Mouse (Mus musculus) spleen, adult 18-20 months (tissue): ENCODE data around the gene Mcoln1.

ENCODE experiments used
- DNase-seq, 2 experiments: peaks; one replicate each; pipeline ENCODE4 v3.0.0; 2022; ENCODE audit warnings: mixed read lengths in 2 of 2

The Mcoln1 gene

DNA sequence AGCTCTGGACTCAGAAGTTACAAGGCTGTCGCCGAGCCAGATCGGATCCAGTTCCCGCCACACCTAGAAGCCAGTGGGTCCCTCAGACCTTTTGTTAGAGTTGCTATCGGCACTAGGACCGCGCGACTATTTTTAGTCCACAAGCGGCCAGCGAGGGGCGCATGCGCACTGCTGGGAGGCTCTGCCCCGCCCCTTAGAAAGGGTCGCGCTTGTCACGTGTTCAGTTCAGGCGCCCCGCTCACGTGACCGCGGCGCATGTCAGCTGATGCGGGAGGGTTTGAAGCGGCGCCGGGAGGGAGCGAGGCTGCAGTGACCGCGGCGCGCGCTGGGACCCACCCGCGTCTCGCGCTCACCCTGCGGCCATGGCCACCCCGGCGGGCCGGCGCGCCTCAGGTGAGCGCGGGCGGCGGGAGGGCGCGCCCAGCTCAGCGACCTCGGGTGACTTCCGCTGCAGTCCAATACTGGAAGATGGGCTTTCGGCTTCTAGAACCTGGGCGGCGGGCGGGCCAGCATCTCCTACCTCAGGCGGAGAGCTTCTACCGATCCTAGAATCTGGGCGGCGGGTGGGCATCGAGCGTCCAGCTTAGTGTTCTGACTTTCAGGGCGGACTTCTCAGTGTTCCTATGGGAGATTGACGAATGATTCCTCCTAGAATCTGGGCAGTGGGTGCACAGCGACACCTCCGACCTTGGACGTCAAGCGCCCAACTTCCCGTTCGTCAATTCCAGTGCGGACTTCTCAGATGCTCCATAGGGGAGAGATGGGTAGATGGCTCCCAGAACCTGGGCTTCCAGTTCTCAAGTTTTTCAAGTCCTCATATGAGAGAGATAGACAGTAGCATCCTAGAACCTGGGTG, at the start of gene Mcoln1:
TSS of gene Mcoln1 (plus strand) at position 223 of the 856 bp plus-strand sequence.
- peak; percentile 96 to 97 for DNase-seq

GRCm38 (mm10) chr8:3450670-3451069, 49.6 kb upstream of the Mcoln1 start:
- DNase-seq, result peak in 1 of 2 experiments; percentile 46

- DNase-seq, result no peak
Observed at GRCm38 (mm10) chr8:3451992-3452391, 48.3 kb upstream of the Mcoln1 start.

GRCm38 (mm10) chr8:3463248-3463647, 37.0 kb upstream of the Mcoln1 start:
- no peak for DNase-seq

- no peak for DNase-seq
Observed at GRCm38 (mm10) chr8:3464309-3464708, 35.9 kb upstream of the Mcoln1 start.

- peak; percentile 91 to 98 for DNase-seq
Observed at GRCm38 (mm10) chr8:3467006-3467885, 33.0 kb upstream of the Mcoln1 start, which contains the start of gene Pex11g. Pex11g (minus strand) TSS chr8:3467680.

- no peak for DNase-seq
Observed at GRCm38 (mm10) chr8:3467886-3468545, 32.2 kb upstream of the Mcoln1 start.

DNA sequence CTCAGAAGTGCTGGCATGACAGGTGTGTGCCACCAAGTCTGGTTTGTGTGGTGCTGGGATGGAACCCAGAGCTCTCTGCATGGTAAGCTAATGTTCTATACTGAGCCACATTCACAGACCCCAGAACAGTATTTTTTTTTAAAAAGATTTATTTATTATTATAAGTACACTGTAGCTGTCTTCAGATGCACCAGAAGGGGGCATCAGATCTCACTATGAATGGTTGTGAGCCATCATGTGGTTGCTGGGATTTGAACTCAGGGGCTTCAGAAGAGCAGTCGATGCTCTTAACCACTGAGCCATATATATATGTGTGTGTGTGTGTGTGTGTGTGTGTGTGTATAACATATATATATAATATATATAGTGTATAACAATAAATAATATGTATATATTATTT, 31.4 kb upstream of the Mcoln1 start:
- DNase-seq, result no peak

DNA sequence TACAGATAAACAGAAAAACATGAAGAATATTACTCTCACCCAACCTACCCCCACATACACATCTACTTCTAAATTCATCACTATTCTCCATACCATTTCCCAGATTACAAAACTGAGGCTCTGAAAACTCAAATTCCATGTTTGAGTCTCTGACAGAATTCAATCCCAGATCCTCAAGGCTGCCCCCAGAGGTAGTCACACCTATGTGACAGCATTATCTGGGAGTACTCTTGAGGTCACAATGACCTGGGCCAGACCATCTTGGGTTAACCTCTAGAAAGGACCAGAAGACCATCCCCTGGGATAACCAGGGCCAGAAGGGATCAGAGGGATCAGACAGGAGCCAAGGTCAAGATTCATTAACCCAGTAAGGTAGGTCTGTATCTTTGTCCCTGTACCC, 29.7 kb upstream of the Mcoln1 start, which contains the start of gene Tex45:
TSS of gene Tex45 (plus strand) at position 301 of the 400 bp plus-strand sequence.
- no peak for DNase-seq

DNA sequence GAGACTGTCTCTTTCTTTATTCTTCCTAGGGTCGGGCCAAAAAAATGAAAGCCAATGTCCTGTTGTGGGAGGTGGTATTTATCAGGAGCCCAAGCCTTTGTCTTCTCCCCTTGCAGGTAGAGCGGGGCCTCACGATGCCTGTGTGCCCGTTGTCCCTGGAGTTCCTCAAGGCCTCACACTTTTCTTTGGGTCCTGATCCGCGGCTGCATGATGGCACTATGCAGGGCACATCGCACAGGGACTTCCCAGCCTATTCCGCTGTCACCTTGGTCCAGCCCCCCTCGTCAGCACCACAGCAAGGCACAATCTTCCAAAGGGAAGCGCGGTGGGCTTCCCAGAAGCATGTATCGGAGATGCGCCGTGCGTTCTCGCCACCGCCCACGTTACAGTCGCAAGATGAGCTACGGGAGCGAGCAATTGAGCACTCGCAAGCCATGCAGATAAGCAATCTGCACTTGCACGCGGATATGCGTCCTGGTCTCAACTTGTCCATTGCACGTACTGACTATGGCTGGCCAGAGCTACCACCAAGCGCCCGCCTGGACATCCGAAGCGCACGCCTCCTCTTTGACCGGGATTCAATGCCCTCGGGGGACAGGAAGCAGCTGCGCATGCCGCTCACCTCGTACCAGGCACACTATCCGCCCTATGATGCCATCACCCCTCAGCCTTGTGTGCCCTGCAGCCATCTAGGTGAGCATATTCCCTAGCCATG, 24.4 kb upstream of the Mcoln1 start:
- no peak for DNase-seq

- no peak for DNase-seq
Observed at GRCm38 (mm10) chr8:3480221-3480785, 20.0 kb upstream of the Mcoln1 start.

GRCm38 (mm10) chr8:3481605-3482004, 18.7 kb upstream of the Mcoln1 start:
- no peak for DNase-seq

- no peak for DNase-seq
Observed at GRCm38 (mm10) chr8:3482240-3482740, 18.0 kb upstream of the Mcoln1 start.

DNA sequence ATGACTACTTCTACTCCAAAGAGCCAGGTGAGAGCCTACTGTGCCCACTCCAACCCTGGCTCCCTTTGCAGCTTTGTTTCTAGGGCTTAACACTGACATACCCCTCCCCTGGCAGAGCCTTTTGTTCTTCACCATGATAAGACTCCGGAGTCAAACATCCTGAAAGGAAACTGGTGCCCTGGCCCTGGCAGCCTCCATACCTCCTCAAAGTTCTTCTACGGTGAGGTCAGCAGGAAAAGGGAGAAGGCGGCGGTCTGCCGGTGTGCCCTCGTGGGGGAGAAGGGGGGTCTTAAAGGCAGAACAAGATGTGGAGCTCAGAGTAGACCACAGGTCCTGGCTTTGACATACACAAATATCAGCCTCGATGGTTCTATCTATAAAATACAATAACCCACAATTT, 16.7 kb upstream of the Mcoln1 start:
- DNase-seq, result no peak

GRCm38 (mm10) chr8:3485192-3485591, 15.1 kb upstream of the Mcoln1 start:
- no peak for DNase-seq

DNA sequence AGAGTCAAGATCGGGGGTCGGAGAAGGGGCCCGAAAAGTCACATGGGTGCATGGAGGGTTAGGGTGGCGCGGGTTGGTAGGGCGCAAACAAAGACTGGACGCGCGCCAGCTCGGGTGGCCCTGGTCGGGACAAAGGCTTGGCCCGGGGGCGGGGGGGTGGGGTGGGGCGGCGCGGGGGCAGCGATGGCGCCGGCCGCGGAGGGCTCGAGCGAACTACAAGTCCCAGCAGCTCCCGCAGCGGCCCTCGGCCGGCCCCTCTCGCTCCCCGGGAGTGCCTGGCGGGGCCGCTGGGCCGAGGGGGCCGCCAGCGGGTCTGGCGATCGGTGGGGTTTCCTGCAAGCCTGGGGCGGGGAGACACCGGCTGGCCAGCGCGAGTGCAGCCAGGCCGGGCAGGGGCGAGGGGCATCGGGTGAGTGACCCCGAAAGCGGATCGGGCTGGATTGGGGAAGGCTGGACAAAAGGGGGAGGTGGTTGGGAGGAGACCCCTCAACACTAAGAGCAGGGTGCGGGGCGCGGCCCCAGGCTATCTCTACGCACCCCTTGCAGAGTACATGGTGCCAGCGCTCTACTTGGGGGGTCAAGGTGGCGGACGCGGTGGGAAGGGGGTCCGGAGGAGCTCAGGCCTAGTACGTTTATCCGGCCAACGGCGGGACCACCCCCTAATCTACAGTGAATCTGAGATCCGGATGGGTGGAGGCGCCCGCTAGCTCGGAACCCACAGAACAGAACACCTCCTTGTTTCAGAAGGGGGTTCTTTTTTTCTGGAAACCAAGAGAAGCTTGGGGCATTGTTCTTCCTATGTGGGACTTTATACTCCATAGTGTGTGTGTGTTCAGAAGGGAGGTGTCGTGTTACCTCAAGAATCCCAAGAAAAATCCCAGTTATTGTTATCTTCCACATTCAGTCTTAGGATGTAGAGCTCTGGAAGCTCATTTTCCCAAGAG, 7.1 kb upstream of the Mcoln1 start, which contains the start of gene Zfp358:
TSS of gene Zfp358 (plus strand) at position 238 of the 944 bp plus-strand sequence.
- DNase-seq, result peak; percentile 46 to 64

GRCm38 (mm10) chr8:3493845-3494208, 6.4 kb upstream of the Mcoln1 start:
- no peak for DNase-seq

DNA sequence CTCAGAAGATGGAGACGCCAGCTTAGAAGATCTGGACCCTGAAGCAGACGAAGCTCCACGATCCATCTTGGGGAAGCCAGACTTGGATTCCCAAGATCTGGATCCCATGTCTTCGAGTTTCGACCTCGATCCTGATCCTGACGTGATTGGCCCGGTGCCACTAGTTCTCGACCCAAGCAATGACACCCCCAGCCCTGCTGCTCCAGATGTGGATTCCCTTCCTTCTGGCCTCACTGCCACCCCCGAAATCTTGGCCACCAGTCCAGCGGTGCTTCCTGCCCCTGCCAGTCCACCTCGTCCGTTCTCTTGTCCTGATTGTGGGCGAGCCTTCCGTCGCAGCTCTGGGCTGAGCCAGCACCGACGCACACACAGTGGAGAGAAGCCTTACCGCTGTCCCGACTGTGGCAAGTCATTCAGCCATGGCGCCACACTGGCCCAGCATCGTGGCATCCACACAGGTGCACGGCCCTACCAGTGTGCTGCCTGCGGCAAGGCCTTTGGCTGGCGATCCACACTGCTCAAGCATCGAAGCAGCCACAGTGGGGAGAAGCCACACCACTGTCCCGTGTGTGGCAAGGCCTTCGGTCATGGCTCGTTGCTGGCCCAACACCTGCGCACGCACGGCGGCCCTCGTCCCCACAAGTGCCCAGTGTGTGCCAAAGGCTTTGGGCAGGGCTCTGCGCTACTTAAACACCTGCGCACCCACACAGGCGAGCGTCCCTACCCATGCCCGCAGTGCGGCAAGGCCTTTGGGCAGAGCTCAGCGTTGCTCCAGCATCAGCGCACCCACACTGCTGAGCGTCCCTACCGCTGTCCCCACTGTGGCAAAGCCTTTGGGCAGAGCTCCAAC, 4.5 kb upstream of the Mcoln1 start:
- no peak for DNase-seq

- no peak for DNase-seq
Observed at GRCm38 (mm10) chr8:3496428-3496748, 3.9 kb upstream of the Mcoln1 start.

GRCm38 (mm10) chr8:3498583-3498982, 1.7 kb upstream of the Mcoln1 start:
- no peak for DNase-seq
